Mouse (Mus musculus): ENCODE results near the gene Ccdc9. TPM values are rescaled to one million over a fixed set of nuclear protein-coding genes. Genes with fewer than 3 reads are reported as not detected.

Ccdc9 gene
- polyA plus RNA-seq, 1 experiment from 2014 or later, result 23.4 TPM

DNA sequence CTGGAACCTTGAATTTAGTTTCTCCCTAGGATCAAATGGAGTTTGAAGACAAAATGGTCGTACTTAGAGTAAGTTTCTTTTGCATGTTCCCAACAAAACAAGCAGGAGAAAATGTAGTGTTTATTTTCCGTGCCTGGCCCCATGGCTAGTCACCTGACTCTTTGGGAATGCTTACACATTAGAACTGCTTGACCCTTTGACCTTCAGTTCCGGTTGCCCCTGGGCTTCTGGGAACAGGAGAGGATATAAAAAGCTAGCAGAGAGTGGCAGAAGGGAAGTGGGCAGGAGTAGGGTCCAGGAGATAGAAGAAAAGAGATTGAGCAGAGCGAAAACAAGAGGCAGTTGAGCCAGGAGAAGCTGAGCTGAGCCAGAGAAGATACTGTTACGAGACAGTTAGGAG is 56.7 kb downstream of the Ccdc9 start:
- Histone ChIP-seq H3K4me1 (ENCODE audit: control insufficient read depth, insufficient read depth, low read length) (no peaks in the 10 kb centered on the region), H3K9me3 (ENCODE audit: control insufficient read depth, low read depth, low read length) (no peaks in the 10 kb centered on the region), H3K27ac (ENCODE audit: low read length) (no peak overlapping the region), H3K36me3 (ENCODE audit: control insufficient read depth, insufficient read depth, low read length) (no peaks in the 10 kb centered on the region), H3K27me3 (ENCODE audit: control insufficient read depth, insufficient read depth, low read length) (no peaks in the 10 kb centered on the region), H3K4me2 (replicated peaks; ENCODE audit: low read depth, low read length) (no peak overlapping the region), H3K9ac (replicated peaks; ENCODE audit: low read depth, low read length) (no peak overlapping the region), H3K4me3 (ENCODE audit: low read depth, low read length) (no peak overlapping the region)
- 33% methylated on average over 5 of the region's 5 CpGs for WGBS
- no peak for ATAC-seq (ENCODE audit: insufficient number of reproducible peaks, insufficient read depth, low FRiP score, low read depth)

Other genes with a start within 250 kb of the Ccdc9 start
- 7.7 and 8.3 TPM in 2 replicates for gene Bicra, start 238.9 kb downstream of the Ccdc9 start, polyA plus RNA-seq (2014; fragmentation: Nextera tagmentation; extraction: Ambion mirVana)
- gene Zfp541, start 225.0 kb downstream of the Ccdc9 start, polyA plus RNA-seq (2014; fragmentation: Nextera tagmentation; extraction: Ambion mirVana), result 0.12 TPM in 1 of 2 replicates, not detected in the other
- gene Napa, start 188.3 kb downstream of the Ccdc9 start, polyA plus RNA-seq (2014; fragmentation: Nextera tagmentation; extraction: Ambion mirVana), result 188 and 213 TPM in 2 replicates
- gene Kptn, start 166.9 kb downstream of the Ccdc9 start, polyA plus RNA-seq (2014; fragmentation: Nextera tagmentation; extraction: Ambion mirVana), result 30.3 and 31.2 TPM in 2 replicates
- 0.35 and 0.38 TPM in 2 replicates for gene Slc8a2, start 157.0 kb downstream of the Ccdc9 start, polyA plus RNA-seq (2014; fragmentation: Nextera tagmentation; extraction: Ambion mirVana)
- 32.2 and 44.4 TPM in 2 replicates for gene Meis3, start 111.7 kb downstream of the Ccdc9 start, polyA plus RNA-seq (2014; fragmentation: Nextera tagmentation; extraction: Ambion mirVana)
- gene Dhx34, start 64.8 kb downstream of the Ccdc9 start, polyA plus RNA-seq (2014; fragmentation: Nextera tagmentation; extraction: Ambion mirVana), result 8.4 and 9.9 TPM in 2 replicates
- gene C5ar2, start 42.6 kb downstream of the Ccdc9 start, polyA plus RNA-seq (2014; fragmentation: Nextera tagmentation; extraction: Ambion mirVana), result 0.14 and 0.27 TPM in 2 replicates
- 2.4 and 3.2 TPM in 2 replicates for gene C5ar1, start 27.3 kb downstream of the Ccdc9 start, polyA plus RNA-seq (2014; fragmentation: Nextera tagmentation; extraction: Ambion mirVana)
- gene Inafm1, start 13.2 kb downstream of the Ccdc9 start, polyA plus RNA-seq (2014; fragmentation: Nextera tagmentation; extraction: Ambion mirVana), result 19.0 and 19.5 TPM in 2 replicates
- 5.2 and 5.3 TPM in 2 replicates for gene Bbc3, start 21.6 kb upstream of the Ccdc9 start, polyA plus RNA-seq (2014; fragmentation: Nextera tagmentation; extraction: Ambion mirVana)
- gene Sae1, start 101.0 kb upstream of the Ccdc9 start, polyA plus RNA-seq (2014; fragmentation: Nextera tagmentation; extraction: Ambion mirVana), result 266 and 292 TPM in 2 replicates
- gene Zc3h4, start 114.1 kb upstream of the Ccdc9 start, polyA plus RNA-seq (2014; fragmentation: Nextera tagmentation; extraction: Ambion mirVana), result 16.3 and 20.6 TPM in 2 replicates
- gene Tmem160, start 166.0 kb upstream of the Ccdc9 start, polyA plus RNA-seq (2014; fragmentation: Nextera tagmentation; extraction: Ambion mirVana), result 53.9 and 55.7 TPM in 2 replicates
- gene Npas1, start 190.9 kb upstream of the Ccdc9 start, polyA plus RNA-seq (2014; fragmentation: Nextera tagmentation; extraction: Ambion mirVana), result 0.17 TPM in 1 of 2 replicates, not detected in the other